Comparison of ENCODE assay signal across 21 mouse cellular contexts in genomic region chr10:40523312-40523975, GRCm38 (mm10). TPM values are rescaled to one million over a fixed set of nuclear protein-coding genes. Genes with fewer than 3 reads are reported as not detected.
DNase-seq lines count a peak whose midpoint lies in the region; ATAC-seq and TF ChIP-seq lines count a peak whose summit lies in the region.
"Had no signal": no experiment of that assay in that cellular context is flagged by ENCODE, and none has a peak within 500 bp of the region (broad histone marks: within the 10 kb centered on the region; RNA-seq: fewer than 3 reads in every experiment).

No protein-coding gene starts in this region.

- TF ChIP-seq CTCF in gastrocnemius, adult 2 months (IDR thresholded peaks at IDR 0.05), result no peak
- TF ChIP-seq CTCF in lung, embryonic 14.5 days (IDR thresholded peaks at IDR 0.05; ENCODE audit: low read depth), result no peak
- no peak for TF ChIP-seq CTCF in cortical plate, adult 2 months (IDR thresholded peaks at IDR 0.05; ENCODE audit: extremely low read depth, insufficient read depth, low read length)

- H3K4me2 ChIP-seq in lung, embryonic 14.5 days, result no peak overlapping the region
- no peak overlapping the region for H3K4me2 ChIP-seq in stomach, embryonic 14.5 days (replicated peaks; ENCODE audit: low read depth, low read length)
- H3K4me2 ChIP-seq: embryonic facial prominence, embryonic 12.5 days; forebrain, embryonic 12.5 days; liver, embryonic 13.5 days had no signal

- peak; percentile 37; the same call in 1 of the 2 replicates for ATAC-seq in lung, embryonic 14.5 days (ENCODE audit: insufficient read depth)
- 0 out of 2 replicates have a peak, but pooled peaks have one; percentile 36 for ATAC-seq in stomach, embryonic 14.5 days (ENCODE audit: insufficient number of reproducible peaks, insufficient read depth, low FRiP score, low read depth)
- ATAC-seq in megakaryocyte, adult 5-6 weeks (ENCODE audit: poor library complexity, severe bottlenecking), result no peak
- ATAC-seq: hindbrain, embryonic 16.5 days had no signal

- no peak overlapping the region for H3K9ac ChIP-seq in lung, embryonic 14.5 days
- H3K9ac ChIP-seq in stomach, embryonic 14.5 days (replicated peaks; ENCODE audit: low read depth, low read length), result no peak overlapping the region
- H3K9ac ChIP-seq: embryonic facial prominence, embryonic 12.5 days; forebrain, embryonic 12.5 days; liver, embryonic 13.5 days had no signal

- no peaks in the 10 kb centered on the region for H3K27me3 ChIP-seq in lung, embryonic 14.5 days (ENCODE audit: insufficient read depth, low read length)
- no peaks in the 10 kb centered on the region for H3K27me3 ChIP-seq in stomach, embryonic 14.5 days (ENCODE audit: control insufficient read depth, insufficient read depth, low read length)
- H3K27me3 ChIP-seq: embryonic facial prominence, embryonic 12.5 days; liver, embryonic 13.5 days; megakaryocyte, embryonic 14.5 days had no signal

- H3K4me1 ChIP-seq in lung, embryonic 14.5 days (ENCODE audit: insufficient read depth), result no peaks in the 10 kb centered on the region
- H3K4me1 ChIP-seq in cortical plate, adult 2 months (ENCODE audit: control insufficient read depth, insufficient read depth, low read length), result peaks cover 5% of the 10 kb centered on the region
- H3K4me1 ChIP-seq in stomach, embryonic 14.5 days (ENCODE audit: control insufficient read depth, insufficient read depth, low read length), result peaks cover 7% of the 10 kb centered on the region; the same call in 1 of the 2 replicates

- intact Hi-C loops in gastrocnemius, adult 2 months (cut with DNase I), result loop anchor here (5.0 to 10.0 kb wide), 2 partner anchors 179 to 221 kb away; partner anchors contain the start of gene Amd1
- intact Hi-C loops in left cerebral cortex, postnatal 4 days (cut with DNase I), result loop anchor here (5.0 kb wide), 1 partner anchor 171 kb away; no protein-coding TSS in a partner anchor

- no peak overlapping the region for H3K4me3 ChIP-seq in gastrocnemius, adult 2 months
- no peak overlapping the region for H3K4me3 ChIP-seq in lung, embryonic 14.5 days (ENCODE audit: low read depth, low read length)
- H3K4me3 ChIP-seq in cortical plate, adult 2 months (ENCODE audit: insufficient read depth, low read length), result no peak overlapping the region
- no peak overlapping the region for H3K4me3 ChIP-seq in stomach, embryonic 14.5 days (ENCODE audit: low read depth, low read length)
- H3K4me3 ChIP-seq: embryonic facial prominence, embryonic 12.5 days; forebrain, embryonic 12.5 days; liver, embryonic 13.5 days; megakaryocyte, embryonic 14.5 days had no signal

- no peak for DNase-seq in gastrocnemius, adult 2 months
- DNase-seq in gastrocnemius, postnatal 25 days, result no peak
- peak; percentile 49 for DNase-seq in lung, embryonic 14.5 days
- DNase-seq in lung, postnatal 4 days, result no peak
- DNase-seq in left cerebral cortex, postnatal 4 days, result no peak
- DNase-seq: cerebellum, postnatal 25 days; kidney, postnatal 14 days; liver, embryonic 13.5 days; right cerebral cortex, postnatal 14 days; thymus, postnatal 4 days had no signal

- peak overlapping the region; percentile 16; the same call in 1 of the 2 replicates for H3K27ac ChIP-seq in gastrocnemius, adult 2 months
- H3K27ac ChIP-seq in lung, embryonic 14.5 days (ENCODE audit: low read depth), result peak overlapping the region; percentile 38
- H3K27ac ChIP-seq in cortical plate, adult 2 months (ENCODE audit: insufficient read depth, low read length), result peak overlapping the region; percentile 85; the same call in 1 of the 2 replicates
- peak overlapping the region; percentile 72 for H3K27ac ChIP-seq in stomach, embryonic 14.5 days (ENCODE audit: low read length)
- H3K27ac ChIP-seq: embryonic facial prominence, embryonic 12.5 days; forebrain, embryonic 12.5 days; liver, embryonic 13.5 days had no signal

- WGBS in lung, embryonic 14.5 days, result 53% methylated on average over 7 of the region's 7 CpGs
- 45% methylated on average over 7 of the region's 7 CpGs for WGBS in stomach, embryonic 14.5 days

- H3K36me3 ChIP-seq in lung, embryonic 14.5 days (ENCODE audit: insufficient read depth), result no peaks in the 10 kb centered on the region
- H3K36me3 ChIP-seq in stomach, embryonic 14.5 days (ENCODE audit: control insufficient read depth, insufficient read depth, low read length), result no peaks in the 10 kb centered on the region
- H3K36me3 ChIP-seq: embryonic facial prominence, embryonic 12.5 days; forebrain, embryonic 12.5 days; liver, embryonic 13.5 days had no signal

- no peak for TF ChIP-seq POLR2A in cortical plate, adult 2 months (IDR thresholded peaks at IDR 0.05; ENCODE audit: extremely low read depth, insufficient read depth, low read length)

- no peaks in the 10 kb centered on the region for H3K9me3 ChIP-seq in lung, embryonic 14.5 days (ENCODE audit: low read depth, low read length)
- H3K9me3 ChIP-seq in stomach, embryonic 14.5 days (ENCODE audit: control insufficient read depth, low read depth, low read length), result no peaks in the 10 kb centered on the region
- H3K9me3 ChIP-seq: embryonic facial prominence, embryonic 12.5 days; forebrain, embryonic 12.5 days; liver, embryonic 13.5 days; megakaryocyte, embryonic 14.5 days had no signal

RNA-seq across cellular contexts. Expression of gene Slc22a16, which starts 46.7 kb away (rescaled TPM):
- not detected for total RNA-seq in gastrocnemius, adult 2 months (2021)
- not detected for total RNA-seq in gastrocnemius, postnatal 25 days (2021)
- not detected in 2 replicates for polyA plus RNA-seq in lung, embryonic 14.5 days (2014; fragmentation: Nextera tagmentation; extraction: Ambion mirVana)
- polyA plus RNA-seq in cortical plate, adult 2 months (2012; rRNA removed), result not detected in 2 replicates
- polyA plus RNA-seq in stomach, embryonic 14.5 days (2014; fragmentation: Nextera tagmentation; extraction: Ambion mirVana), result not detected in 2 replicates
- total RNA-seq in megakaryocyte, adult 5-6 weeks (2015), result not detected in 2 replicates
- total RNA-seq in megakaryocyte, adult 5-6 weeks (2017), result not detected in 2 replicates
- total RNA-seq in left cerebral cortex, postnatal 4 days (2021), result not detected
- total RNA-seq: adrenal gland, adult 18-20 months; heart, adult 8-10 months; heart, postnatal 10 days; left cerebral cortex, postnatal 10 days had no signal
- polyA plus RNA-seq: embryonic facial prominence, embryonic 12.5 days; forebrain, embryonic 12.5 days; hindbrain, embryonic 16.5 days; liver, embryonic 13.5 days had no signal

Comparison
In these comparisons a context has a peak if more than half of its experiments do, and no peak if none do; other contexts are left out.
1. H3K27ac ChIP-seq: peak in every context shown above with its lines; median percentile 85 in cortical plate, adult 2 months; 72 in stomach, embryonic 14.5 days; 38 in lung, embryonic 14.5 days; 16 in gastrocnemius, adult 2 months.